Mouse (Mus musculus) colon, adult 2 months (tissue): ENCODE measurements around the gene Ms4a4b. TPM values are rescaled to one million over a fixed set of nuclear protein-coding genes. Genes with fewer than 3 reads are reported as not detected.

Source experiments
- polyA plus RNA-seq: library from polyadenylated mRNA; depleted of rRNA; stranded (reverse); fragments of >200 nt; gene quantifications from 2 replicates; pipeline ENCODE4 v1.2.3, GENCODE M21; 2012; rRNA removed

Ms4a4b gene
- 0.59 and 1.1 TPM in 2 replicates for polyA plus RNA-seq

GRCm38 (mm10) chr19:11443338-11443737 is at the start of gene Ms4a4b:
TSS of gene Ms4a4b (plus strand) at chr19:11443553.

GRCm38 (mm10) chr19:11404527-11404926 is 38.8 kb upstream of the Ms4a4b start, which contains the start of gene Ms4a4c:
TSS of gene Ms4a4c (plus strand) at chr19:11404770.

GRCm38 (mm10) chr19:11469215-11469614 is 25.9 kb downstream of the Ms4a4b start, which contains the start of gene Ms4a6c:
TSS of gene Ms4a6c (plus strand) at chr19:11469366.

GRCm38 (mm10) chr19:11485746-11486145 is 42.4 kb downstream of the Ms4a4b start, which contains the start of gene Gm8369:
TSS of gene Gm8369 (plus strand) at chr19:11485938.

GRCm38 (mm10) chr19:11516246-11516645 is 72.9 kb downstream of the Ms4a4b start, which contains the start of gene Ms4a6b:
TSS of gene Ms4a6b (plus strand) at chr19:11516512.

Other genes starting within 250 kb of the Ms4a4b start
- not detected in 2 replicates for gene Ms4a13, start 246.8 kb upstream of the Ms4a4b start, polyA plus RNA-seq
- gene Ms4a12, start 211.1 kb upstream of the Ms4a4b start, polyA plus RNA-seq, result 6.3 and 6.6 TPM in 2 replicates
- 0.20 and 0.52 TPM in 2 replicates for gene Ms4a1, start 177.3 kb upstream of the Ms4a4b start, polyA plus RNA-seq
- not detected in 2 replicates for gene Ms4a5, start 159.7 kb upstream of the Ms4a4b start, polyA plus RNA-seq
- 0.21 and 0.23 TPM in 2 replicates for gene Ms4a14, start 129.1 kb upstream of the Ms4a4b start, polyA plus RNA-seq
- gene Ms4a7, start 107.4 kb upstream of the Ms4a4b start, polyA plus RNA-seq, result 3.5 and 4.3 TPM in 2 replicates
- gene Ms4a4a, start 68.0 kb upstream of the Ms4a4b start, polyA plus RNA-seq, result 0.38 and 0.96 TPM in 2 replicates
- 0.16 TPM in 1 of 2 replicates, not detected in the other for gene Ms4a4c, start 38.8 kb upstream of the Ms4a4b start, polyA plus RNA-seq
- gene Ms4a6c, start 25.8 kb downstream of the Ms4a4b start, polyA plus RNA-seq, result 1.3 and 2.6 TPM in 2 replicates
- 0.41 TPM in 1 of 2 replicates, not detected in the other for gene Gm8369, start 42.4 kb downstream of the Ms4a4b start, polyA plus RNA-seq
- 1.9 TPM in 2 replicates for gene Ms4a6b, start 73.0 kb downstream of the Ms4a4b start, polyA plus RNA-seq
- 14.6 and 15.4 TPM in 2 replicates for gene Ms4a4d, start 93.2 kb downstream of the Ms4a4b start, polyA plus RNA-seq
- 1.2 TPM in 2 replicates for gene Ms4a6d, start 161.3 kb downstream of the Ms4a4b start, polyA plus RNA-seq
- gene Ms4a2, start 180.2 kb downstream of the Ms4a4b start, polyA plus RNA-seq, result not detected in 2 replicates
- gene Ms4a3, start 197.3 kb downstream of the Ms4a4b start, polyA plus RNA-seq, result not detected in 2 replicates
- not detected in 2 replicates for gene Oosp2, start 217.0 kb downstream of the Ms4a4b start, polyA plus RNA-seq
- gene Oosp1, start 247.6 kb downstream of the Ms4a4b start, polyA plus RNA-seq, result not detected in 2 replicates